Mouse (Mus musculus) spleen, adult 2 months (tissue): Measurements from ENCODE around the gene Tcp11l2. TPM values are rescaled to one million over a fixed set of nuclear protein-coding genes. Genes with fewer than 3 reads are reported as not detected.
A peak's percentile ranks its signal among the peaks of the same experiment; 100 is the strongest.

Experiments used
- DNase-seq, 2 experiments: peaks; one replicate each; pipeline versions ENCODE4 v3.0.0 to v3.0.0-alpha.2; 2012 to 2021; ENCODE audit warnings: low spot score in 2 of 2, low read depth in 1 of 2
- H3K27ac ChIP-seq: fragments of 200-500 bp; 2 replicates; pipeline ENCODE4 v1.5.1; 2012; ENCODE audit warnings: low read length, inconsistent platforms; ENCODE audit not compliant: insufficient read depth
- H3K27me3 ChIP-seq: fragments of 200-500 bp; 2 replicates; pipeline ENCODE4 v1.6.1; 2012; ENCODE audit warnings: mild to moderate bottlenecking, moderate library complexity, low read length, inconsistent platforms; ENCODE audit not compliant: control insufficient read depth, insufficient read depth
- H3K36me3 ChIP-seq: fragments of 200-500 bp; 2 replicates; pipeline ENCODE4 v1.6.1; 2012; ENCODE audit warnings: mild to moderate bottlenecking, low read length, inconsistent platforms; ENCODE audit not compliant: control insufficient read depth, insufficient read depth
- H3K4me1 ChIP-seq: fragments of 200-500 bp; 2 replicates; pipeline ENCODE4 v1.6.1; 2011; ENCODE audit warnings: inconsistent platforms; ENCODE audit not compliant: control insufficient read depth, insufficient read depth, insufficient read length
- H3K4me3 ChIP-seq: fragments of 200-500 bp; 2 replicates; pipeline ENCODE4 v1.5.1; 2011; ENCODE audit warnings: mild to moderate bottlenecking, inconsistent platforms; ENCODE audit not compliant: insufficient read depth, insufficient read length; ENCODE audit errors: extremely low read depth
- CTCF ChIP-seq: fragments of 200-500 bp; IDR thresholded peaks from 2 replicates; pipeline ENCODE4 v1.5.1; 2011; ENCODE audit warnings: mild to moderate bottlenecking, inconsistent platforms; ENCODE audit not compliant: insufficient read depth, insufficient read length, insufficient replicate concordance; ENCODE audit errors: extremely low read depth
- POLR2A ChIP-seq: fragments of 200-500 bp; IDR thresholded peaks from 2 replicates; pipeline ENCODE4 v1.6.1; 2011; ENCODE audit warnings: low read depth, low read length, inconsistent platforms
- WGBS: fragments of 180-500 bp; shearing (Covaris S2); methylation state at CpG from one replicate; pipeline ENCODE4 v1.1.7; 2018; 5-methylcytosine and 5-hydroxymethylcytosine counted together
- polyA plus RNA-seq: library from polyadenylated mRNA; depleted of rRNA; stranded (reverse); fragments of >200 nt; gene quantifications from 2 replicates; pipeline ENCODE4 v1.2.3, GENCODE M21; 2012; rRNA removed

Gene Tcp11l2
- polyA plus RNA-seq, 1 experiment, result 81.2 TPM

GRCm38 (mm10) chr10:84658088-84658848, 81.8 kb downstream of the Tcp11l2 start:
- Histone ChIP-seq H3K27me3 (no peaks in the 10 kb centered on the region), H3K4me3 (no peak overlapping the region), H3K27ac (no peak overlapping the region), H3K36me3 (peaks cover 13% of the 10 kb centered on the region), H3K4me1 (0 out of 2 replicates have a peak, but pooled peaks cover 6% of the 10 kb centered on the region)
- 24% methylated on average over 18 of the region's 18 CpGs for WGBS
- DNase-seq, result peak in 1 of 2 experiments; percentile 10
- TF ChIP-seq CTCF (no peak), POLR2A (no peak)

- TF ChIP-seq CTCF (no peak), POLR2A (no peak)
- peaks cover 19% of the 10 kb centered on the region for H3K36me3 ChIP-seq
- WGBS, result 91% methylated on average over 3 of the region's 3 CpGs
- H3K27ac ChIP-seq, result no peak overlapping the region
- no peak for DNase-seq
- H3K4me3 ChIP-seq, result no peak overlapping the region
- H3K27me3 ChIP-seq, result no peaks in the 10 kb centered on the region
- 0 out of 2 replicates have a peak, but pooled peaks cover 6% of the 10 kb centered on the region for H3K4me1 ChIP-seq
Measured at GRCm38 (mm10) chr10:84659281-84659680, 82.9 kb downstream of the Tcp11l2 start.

GRCm38 (mm10) chr10:84662138-84662537, 85.7 kb downstream of the Tcp11l2 start:
- no peak overlapping the region for H3K4me3 ChIP-seq
- no peak for DNase-seq
- no peak overlapping the region for H3K27ac ChIP-seq
- H3K27me3 ChIP-seq, result no peaks in the 10 kb centered on the region
- peaks cover 14% of the 10 kb centered on the region for H3K36me3 ChIP-seq
- 0 out of 2 replicates have a peak, but pooled peaks cover 6% of the 10 kb centered on the region for H3K4me1 ChIP-seq
- WGBS, result 89% methylated on average over 6 of the region's 6 CpGs
- no peak for TF ChIP-seq CTCF
- TF ChIP-seq POLR2A, result no peak

Other genes starting within 250 kb of the Tcp11l2 start
- gene Nuak1, start 136.0 kb upstream of the Tcp11l2 start, polyA plus RNA-seq, result 7.0 and 8.3 TPM in 2 replicates
- gene Ckap4, start 42.6 kb upstream of the Tcp11l2 start, polyA plus RNA-seq, result 10.5 and 14.4 TPM in 2 replicates
- 4.5 and 4.8 TPM in 2 replicates for gene Polr3b, start 45.7 kb downstream of the Tcp11l2 start, polyA plus RNA-seq
- not detected in 2 replicates for gene Rfx4, start 179.4 kb downstream of the Tcp11l2 start, polyA plus RNA-seq